Mouse (Mus musculus): ENCODE measurements around the gene Myoc.

- TF ChIP-seq POLR2A (IDR thresholded peaks at IDR 0.05; ENCODE audit: control insufficient read depth, low read depth, low read length): no peak
- TF ChIP-seq CTCF (IDR thresholded peaks at IDR 0.05; ENCODE audit: control insufficient read depth, insufficient read depth, insufficient replicate concordance, low read depth, low read length): no peak
These were observed 420 bp upstream of the Myoc start for GRCm38 (mm10) chr1:162638535-162638934.
